Mouse (Mus musculus): ENCODE measurements around the gene Svs6.
"Not testable (repeated sequence)": the region's sequence is repeated elsewhere in the genome, so short reads cannot be mapped to it uniquely, and the experiment has no call there.

The Svs6 gene

GRCm38 (mm10) chr2:164316451-164316850 lies at the start of gene Svs6:
Gene Svs6, plus strand, starts transcription at chr2:164316751.
- not testable (repeated sequence) for DNase-seq

GRCm38 (mm10) chr2:164278359-164278758 lies 38.2 kb upstream of the Svs6 start, which contains the start of gene Svs4:
Gene Svs4, minus strand, starts transcription at chr2:164278459.
- no peak for DNase-seq

- not testable (repeated sequence) for DNase-seq
These were observed 27.6 kb upstream of the Svs6 start, which contains the start of gene Svs3a for GRCm38 (mm10) chr2:164288968-164289367. Gene Svs3a, plus strand, starts transcription at chr2:164289268.

- peak; percentile 11 for DNase-seq
These were observed 4.0 kb upstream of the Svs6 start for GRCm38 (mm10) chr2:164312599-164312998.

GRCm38 (mm10) chr2:164315460-164315859 lies 1.1 kb upstream of the Svs6 start:
- not testable (repeated sequence) for DNase-seq

- no peak for DNase-seq
These were observed 4.4 kb downstream of the Svs6 start for GRCm38 (mm10) chr2:164320983-164321382.

GRCm38 (mm10) chr2:164332440-164332839 lies 15.9 kb downstream of the Svs6 start, which contains the start of gene Svs5:
Gene Svs5, plus strand, starts transcription at chr2:164332740.
- DNase-seq, result not testable (repeated sequence)

GRCm38 (mm10) chr2:164343732-164344131 lies 27.2 kb downstream of the Svs6 start:
- DNase-seq, result not testable (repeated sequence)

GRCm38 (mm10) chr2:164347697-164348096 lies 31.1 kb downstream of the Svs6 start:
- DNase-seq, result not testable (repeated sequence)

GRCm38 (mm10) chr2:164348980-164349379 lies 32.4 kb downstream of the Svs6 start:
- no peak for DNase-seq

GRCm38 (mm10) chr2:164352697-164353096 lies 36.1 kb downstream of the Svs6 start:
- no peak for DNase-seq

- DNase-seq, result no peak
These were observed 36.8 kb downstream of the Svs6 start for GRCm38 (mm10) chr2:164353356-164353755.

GRCm38 (mm10) chr2:164356177-164356967 lies 39.8 kb downstream of the Svs6 start:
- no peak for DNase-seq

- no peak for DNase-seq
These were observed 41.8 kb downstream of the Svs6 start for GRCm38 (mm10) chr2:164358373-164358772.

GRCm38 (mm10) chr2:164359031-164359430 lies 42.5 kb downstream of the Svs6 start:
- DNase-seq, result no peak

GRCm38 (mm10) chr2:164359668-164360067 lies 43.1 kb downstream of the Svs6 start:
- no peak for DNase-seq

GRCm38 (mm10) chr2:164360974-164361657 lies 44.6 kb downstream of the Svs6 start:
- no peak for DNase-seq

GRCm38 (mm10) chr2:164366947-164367346 lies 50.4 kb downstream of the Svs6 start:
- no peak for DNase-seq
